Mouse (Mus musculus): ENCODE data around the gene Slc24a5. TPM values are rescaled to one million over a fixed set of nuclear protein-coding genes. Genes with fewer than 3 reads are reported as not detected.
A peak's percentile ranks its signal among the peaks of the same experiment; 100 is the strongest.

The Slc24a5 gene
- total RNA-seq (2014; rRNA removed) (1.4 and 2.5 TPM in 2 replicates), polyA plus RNA-seq (2015; fragmentation: Nextera tagmentation; extraction: Ambion mirVana) (6.6 and 6.7 TPM in 2 replicates)

- TF ChIP-seq CTCF (IDR thresholded peaks at IDR 0.05; ENCODE audit: low read depth) = no peak
- no peaks in the 10 kb centered on the region for H3K4me1 ChIP-seq (ENCODE audit: insufficient read depth, low read length)
- H3K27me3 ChIP-seq (ENCODE audit: insufficient read depth, low read length) = no peaks in the 10 kb centered on the region
- no peak within 1 kb of the TSS for H3K27ac ChIP-seq
- H3K4me3 ChIP-seq (ENCODE audit: low read length) = no peak within 1 kb of the TSS
- no peak for ATAC-seq
- no peak within 1 kb of the TSS for H3K9ac ChIP-seq (replicated peaks; ENCODE audit: low read length)
- DNase-seq (ENCODE audit: low spot score) = no peak
- 74% methylated on average over 10 of the region's 10 CpGs for WGBS
- H3K4me2 ChIP-seq (ENCODE audit: low read depth, low read length) = no peak within 1 kb of the TSS
- H3K9me3 ChIP-seq (ENCODE audit: low read length) = no peaks in the 10 kb centered on the region
- no peaks in the 10 kb centered on the region for H3K36me3 ChIP-seq (ENCODE audit: insufficient read depth, low read length)
These were observed at the start of gene Slc24a5 for GRCm38 (mm10) chr2:125067894-125068293. Gene Slc24a5 (plus strand): TSS chr2:125068124.

GRCm38 (mm10) chr2:125024386-125024785 lies 43.5 kb upstream of the Slc24a5 start:
- Histone ChIP-seq H3K9ac (replicated peaks; ENCODE audit: low read length) (no peak overlapping the region), H3K9me3 (ENCODE audit: low read length) (no peaks in the 10 kb centered on the region), H3K36me3 (ENCODE audit: insufficient read depth, low read length) (no peaks in the 10 kb centered on the region), H3K4me1 (ENCODE audit: insufficient read depth, low read length) (no peaks in the 10 kb centered on the region), H3K27me3 (ENCODE audit: insufficient read depth, low read length) (no peaks in the 10 kb centered on the region), H3K4me2 (ENCODE audit: low read depth, low read length) (no peak overlapping the region), H3K27ac (no peak overlapping the region), H3K4me3 (ENCODE audit: low read length) (no peak overlapping the region)
- ATAC-seq (no peak), DNase-seq (ENCODE audit: low spot score) (no peak)
- TF ChIP-seq CTCF (IDR thresholded peaks at IDR 0.05; ENCODE audit: low read depth) = no peak
- WGBS = 66% methylated on average over 5 of the region's 5 CpGs

- no peak overlapping the region for H3K27ac ChIP-seq
- H3K27me3 ChIP-seq (ENCODE audit: insufficient read depth, low read length) = no peaks in the 10 kb centered on the region
- H3K9me3 ChIP-seq (ENCODE audit: low read length) = no peaks in the 10 kb centered on the region
- WGBS = 79% methylated on average over 14 of the region's 14 CpGs
- H3K36me3 ChIP-seq (ENCODE audit: insufficient read depth, low read length) = no peaks in the 10 kb centered on the region
- no peaks in the 10 kb centered on the region; the same call in none of the 2 replicates for H3K4me1 ChIP-seq (ENCODE audit: insufficient read depth, low read length)
- H3K4me3 ChIP-seq (ENCODE audit: low read length) = no peak overlapping the region
- H3K4me2 ChIP-seq (ENCODE audit: low read depth, low read length) = no peak overlapping the region
- ATAC-seq (no peak), DNase-seq (ENCODE audit: low spot score) (no peak)
- no peak for TF ChIP-seq CTCF (IDR thresholded peaks at IDR 0.05; ENCODE audit: low read depth)
- H3K9ac ChIP-seq (replicated peaks; ENCODE audit: low read length) = no peak overlapping the region
These were observed 41.4 kb upstream of the Slc24a5 start for GRCm38 (mm10) chr2:125026358-125027000.

- no peak for ATAC-seq
- 43% methylated on average over 7 of the region's 7 CpGs for WGBS
- TF ChIP-seq CTCF (IDR thresholded peaks at IDR 0.05; ENCODE audit: low read depth) = no peak
These were observed 37.3 kb upstream of the Slc24a5 start for GRCm38 (mm10) chr2:125030591-125030990.

GRCm38 (mm10) chr2:125031111-125031510 lies 36.8 kb upstream of the Slc24a5 start:
- ATAC-seq = no peak
- no peak overlapping the region for H3K4me2 ChIP-seq (ENCODE audit: low read depth, low read length)
- peak; percentile 53 for DNase-seq (ENCODE audit: low spot score)
- H3K9ac ChIP-seq (replicated peaks; ENCODE audit: low read length) = no peak overlapping the region
- H3K27ac ChIP-seq = no peak overlapping the region
- H3K9me3 ChIP-seq (ENCODE audit: low read length) = no peaks in the 10 kb centered on the region
- H3K36me3 ChIP-seq (ENCODE audit: insufficient read depth, low read length) = no peaks in the 10 kb centered on the region
- no peaks in the 10 kb centered on the region for H3K27me3 ChIP-seq (ENCODE audit: insufficient read depth, low read length)
- peaks cover 3% of the 10 kb centered on the region for H3K4me1 ChIP-seq (ENCODE audit: insufficient read depth, low read length)
- no peak for TF ChIP-seq CTCF (IDR thresholded peaks at IDR 0.05; ENCODE audit: low read depth)
- H3K4me3 ChIP-seq (ENCODE audit: low read length) = no peak overlapping the region
- WGBS = 33% methylated on average over 8 of the region's 8 CpGs

More at GRCm38 (mm10) chr2:125030591-125030990, 37.3 kb upstream of the Slc24a5 start:
- H3K9ac ChIP-seq (replicated peaks; ENCODE audit: low read length) = no peak overlapping the region
- no peak overlapping the region for H3K4me3 ChIP-seq (ENCODE audit: low read length)
- no peak overlapping the region for H3K4me2 ChIP-seq (ENCODE audit: low read depth, low read length)
- DNase-seq (ENCODE audit: low spot score) = no peak
- H3K4me1 ChIP-seq (ENCODE audit: insufficient read depth, low read length) = peaks cover 3% of the 10 kb centered on the region
- H3K27me3 ChIP-seq (ENCODE audit: insufficient read depth, low read length) = no peaks in the 10 kb centered on the region
- no peaks in the 10 kb centered on the region for H3K36me3 ChIP-seq (ENCODE audit: insufficient read depth, low read length)
- H3K9me3 ChIP-seq (ENCODE audit: low read length) = no peaks in the 10 kb centered on the region
- no peak overlapping the region for H3K27ac ChIP-seq

GRCm38 (mm10) chr2:125031562-125032257 lies 36.2 kb upstream of the Slc24a5 start:
- peak; percentile 66 for DNase-seq (ENCODE audit: low spot score)
- peak; percentile 72 for ATAC-seq
- H3K36me3 ChIP-seq (ENCODE audit: insufficient read depth, low read length) = no peaks in the 10 kb centered on the region
- peak overlapping the region; percentile 72 for H3K27ac ChIP-seq
- peak overlapping the region; percentile 38 for H3K4me2 ChIP-seq (ENCODE audit: low read depth, low read length)
- TF ChIP-seq CTCF (IDR thresholded peaks at IDR 0.05; ENCODE audit: low read depth) = no peak
- H3K4me1 ChIP-seq (ENCODE audit: insufficient read depth, low read length) = peaks cover 3% of the 10 kb centered on the region
- no peaks in the 10 kb centered on the region for H3K27me3 ChIP-seq (ENCODE audit: insufficient read depth, low read length)
- H3K9me3 ChIP-seq (ENCODE audit: low read length) = no peaks in the 10 kb centered on the region
- WGBS = 55% methylated on average over 12 of the region's 12 CpGs
- H3K9ac ChIP-seq (replicated peaks; ENCODE audit: low read length) = no peak overlapping the region
- no peak overlapping the region for H3K4me3 ChIP-seq (ENCODE audit: low read length)

Measured in hindbrain, postnatal 0 days (tissue).